Mouse (Mus musculus): ENCODE measurements around the gene Rchy1.

DNA sequence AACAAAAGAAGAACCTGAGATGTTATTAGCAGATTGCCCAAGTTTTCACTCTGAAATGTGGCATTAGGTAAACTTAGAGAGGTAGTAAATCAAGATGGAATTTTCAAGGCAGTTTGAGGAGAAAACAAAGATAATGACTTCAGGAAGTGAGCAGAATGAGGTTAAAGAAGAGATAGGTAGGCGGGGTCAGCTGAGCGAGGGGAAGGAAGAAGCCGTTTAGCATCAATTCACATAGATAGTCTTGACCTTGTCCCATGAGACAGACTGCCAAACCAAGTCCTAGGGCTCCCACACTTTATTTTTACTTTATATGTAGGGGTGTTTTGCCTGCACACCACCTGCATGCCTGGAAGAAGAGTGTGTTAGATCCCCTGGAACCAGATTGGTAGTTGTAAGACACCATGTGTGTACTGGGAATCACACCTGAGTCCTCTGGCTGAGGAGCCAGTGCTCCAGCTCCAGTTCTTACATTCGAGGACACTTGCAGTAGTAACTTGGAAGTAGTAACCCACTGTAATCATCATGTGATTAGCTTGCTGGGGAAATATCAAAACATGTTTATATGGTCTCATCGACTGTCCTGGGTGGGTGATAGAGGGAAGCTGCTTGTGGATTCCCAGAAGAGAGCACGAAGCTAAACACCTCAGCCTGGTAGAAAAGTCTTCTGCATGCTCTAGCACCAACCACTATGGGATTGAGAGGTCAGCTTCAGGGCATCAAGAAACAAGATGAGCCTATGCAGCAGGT, 28.5 kb upstream of the Rchy1 start:
- TF ChIP-seq POLR2A (IDR thresholded peaks at IDR 0.05; ENCODE audit: control insufficient read depth, low read depth, low read length), result no peak
- TF ChIP-seq CTCF (IDR thresholded peaks at IDR 0.05; ENCODE audit: control insufficient read depth, insufficient read depth, insufficient replicate concordance, low read depth, low read length), result no peak

Measured in testis, adult 2 months (tissue).